Mouse (Mus musculus): ENCODE results near the gene Gm20517. TPM values are rescaled to one million over a fixed set of nuclear protein-coding genes. Genes with fewer than 3 reads are reported as not detected.

Gene Gm20517
- total and polyA plus RNA-seq, 2 experiments: 0.31 to 1.9 TPM

DNA sequence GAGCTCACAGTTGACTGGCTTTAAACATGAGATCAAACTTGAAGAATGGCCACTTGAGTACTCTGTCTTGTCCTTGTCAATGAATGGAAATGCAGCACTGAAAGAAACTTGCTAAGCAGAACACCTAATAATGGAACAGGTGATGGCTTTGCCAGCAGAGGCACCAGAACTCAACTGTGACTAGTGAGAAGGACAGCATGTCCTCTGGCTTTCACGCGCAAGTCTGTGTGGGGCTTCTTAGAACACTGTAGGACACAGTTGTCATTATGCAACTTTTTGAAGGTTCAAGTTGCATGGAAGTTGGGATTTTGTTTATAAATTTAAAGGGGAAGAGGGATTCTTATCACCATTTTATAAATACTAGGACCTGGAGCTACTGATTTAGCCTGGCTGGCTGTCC lies 13.7 kb downstream of the Gm20517 start:
- Histone ChIP-seq H3K4me1 (ENCODE audit: control insufficient read depth, insufficient read depth, low read length) (peaks cover 7% of the 10 kb centered on the region), H3K4me3 (ENCODE audit: insufficient read depth, low read depth, low read length) (no peak overlapping the region), H3K27ac (replicated peaks; ENCODE audit: insufficient read depth, low read depth, low read length) (no peak overlapping the region), H3K9ac (ENCODE audit: low read depth, low read length) (no peak overlapping the region), H3K27me3 (ENCODE audit: control insufficient read depth, insufficient read depth, low read length) (no peaks in the 10 kb centered on the region), H3K79me2 (ENCODE audit: control insufficient read depth, insufficient read depth, low read length) (0 out of 2 replicates have a peak, but pooled peaks cover 3% of the 10 kb centered on the region), H3K36me3 (ENCODE audit: control insufficient read depth, insufficient read depth, low read length) (peaks cover 19% of the 10 kb centered on the region)
- WGBS: 93% methylated on average over 2 of the region's 2 CpGs
- TF ChIP-seq POLR2A (IDR thresholded peaks at IDR 0.05; ENCODE audit: extremely low read depth, insufficient read depth, low read length): no peak
- TF ChIP-seq CTCF (IDR thresholded peaks at IDR 0.05; ENCODE audit: low read depth, low read length): no peak
- no peak for DNase-seq (ENCODE audit: extremely low read depth, low read depth, low spot score)

DNA sequence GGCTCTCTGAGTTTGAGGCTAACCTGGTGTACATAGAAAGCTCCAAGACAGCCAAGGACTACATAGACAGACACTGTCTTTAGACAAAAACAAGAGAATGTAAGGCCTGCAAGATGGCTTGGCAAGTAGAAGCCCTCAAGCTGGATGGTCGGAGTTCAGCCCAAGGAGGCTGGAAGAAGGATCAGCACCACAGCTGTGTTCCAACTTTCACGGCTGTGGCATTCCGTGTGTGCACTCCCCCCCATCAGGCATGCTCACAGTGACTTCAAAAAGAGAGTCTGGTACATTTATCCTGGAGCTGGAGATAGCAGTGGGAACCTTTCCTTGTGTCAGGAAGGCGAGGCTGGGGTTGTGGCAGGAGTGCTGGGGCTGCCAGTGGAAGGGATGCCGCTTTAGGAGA lies 14.6 kb downstream of the Gm20517 start:
- Histone ChIP-seq H3K27ac (replicated peaks; ENCODE audit: insufficient read depth, low read depth, low read length) (no peak overlapping the region), H3K27me3 (ENCODE audit: control insufficient read depth, insufficient read depth, low read length) (no peaks in the 10 kb centered on the region), H3K79me2 (ENCODE audit: control insufficient read depth, insufficient read depth, low read length) (0 out of 2 replicates have a peak, but pooled peaks cover 3% of the 10 kb centered on the region), H3K36me3 (ENCODE audit: control insufficient read depth, insufficient read depth, low read length) (peaks cover 16% of the 10 kb centered on the region), H3K4me1 (ENCODE audit: control insufficient read depth, insufficient read depth, low read length) (peaks cover 7% of the 10 kb centered on the region), H3K9ac (ENCODE audit: low read depth, low read length) (no peak overlapping the region), H3K4me3 (ENCODE audit: insufficient read depth, low read depth, low read length) (no peak overlapping the region)
- WGBS: 93% methylated on average over 5 of the region's 5 CpGs
- DNase-seq (ENCODE audit: extremely low read depth, low read depth, low spot score): no peak
- TF ChIP-seq POLR2A (IDR thresholded peaks at IDR 0.05; ENCODE audit: extremely low read depth, insufficient read depth, low read length): no peak

DNA sequence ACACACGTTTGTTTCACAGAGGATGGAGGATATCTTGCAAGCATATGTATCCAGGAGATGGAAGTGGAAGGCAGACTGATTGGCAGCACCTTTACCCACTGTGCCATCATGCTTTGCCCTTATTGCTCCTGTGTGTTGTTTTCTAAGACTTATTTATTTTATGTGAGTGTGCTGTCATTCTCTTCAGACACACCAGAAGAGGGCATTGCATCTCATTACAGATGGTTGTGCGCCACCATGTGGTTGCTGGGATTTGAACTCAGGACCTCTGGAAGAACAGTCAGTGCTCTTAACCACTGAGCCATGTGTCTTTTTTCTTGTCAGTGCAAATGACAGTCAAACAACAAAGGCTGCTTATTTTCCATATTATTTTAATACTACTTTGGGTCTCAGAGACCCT lies 16.4 kb downstream of the Gm20517 start:
- no peak overlapping the region; the same call in 1 of the 2 replicates for H3K27ac ChIP-seq (replicated peaks; ENCODE audit: insufficient read depth, low read depth, low read length)
- H3K27me3 ChIP-seq (ENCODE audit: control insufficient read depth, insufficient read depth, low read length): no peaks in the 10 kb centered on the region
- no peak for TF ChIP-seq CTCF (IDR thresholded peaks at IDR 0.05; ENCODE audit: low read depth, low read length)
- TF ChIP-seq POLR2A (IDR thresholded peaks at IDR 0.05; ENCODE audit: extremely low read depth, insufficient read depth, low read length): no peak
- peaks cover 7% of the 10 kb centered on the region for H3K4me1 ChIP-seq (ENCODE audit: control insufficient read depth, insufficient read depth, low read length)
- H3K36me3 ChIP-seq (ENCODE audit: control insufficient read depth, insufficient read depth, low read length): peaks cover 16% of the 10 kb centered on the region; the same call in 1 of the 2 replicates
- DNase-seq (ENCODE audit: extremely low read depth, low read depth, low spot score): no peak
- 69% methylated on average over 2 of the region's 2 CpGs for WGBS
- H3K9ac ChIP-seq (ENCODE audit: low read depth, low read length): no peak overlapping the region
- H3K4me3 ChIP-seq (ENCODE audit: insufficient read depth, low read depth, low read length): 0 out of 2 replicates have a peak overlapping the region, but pooled peaks have one; percentile 97
- H3K79me2 ChIP-seq (ENCODE audit: control insufficient read depth, insufficient read depth, low read length): peaks cover 7% of the 10 kb centered on the region; the same call in 1 of the 2 replicates

DNA sequence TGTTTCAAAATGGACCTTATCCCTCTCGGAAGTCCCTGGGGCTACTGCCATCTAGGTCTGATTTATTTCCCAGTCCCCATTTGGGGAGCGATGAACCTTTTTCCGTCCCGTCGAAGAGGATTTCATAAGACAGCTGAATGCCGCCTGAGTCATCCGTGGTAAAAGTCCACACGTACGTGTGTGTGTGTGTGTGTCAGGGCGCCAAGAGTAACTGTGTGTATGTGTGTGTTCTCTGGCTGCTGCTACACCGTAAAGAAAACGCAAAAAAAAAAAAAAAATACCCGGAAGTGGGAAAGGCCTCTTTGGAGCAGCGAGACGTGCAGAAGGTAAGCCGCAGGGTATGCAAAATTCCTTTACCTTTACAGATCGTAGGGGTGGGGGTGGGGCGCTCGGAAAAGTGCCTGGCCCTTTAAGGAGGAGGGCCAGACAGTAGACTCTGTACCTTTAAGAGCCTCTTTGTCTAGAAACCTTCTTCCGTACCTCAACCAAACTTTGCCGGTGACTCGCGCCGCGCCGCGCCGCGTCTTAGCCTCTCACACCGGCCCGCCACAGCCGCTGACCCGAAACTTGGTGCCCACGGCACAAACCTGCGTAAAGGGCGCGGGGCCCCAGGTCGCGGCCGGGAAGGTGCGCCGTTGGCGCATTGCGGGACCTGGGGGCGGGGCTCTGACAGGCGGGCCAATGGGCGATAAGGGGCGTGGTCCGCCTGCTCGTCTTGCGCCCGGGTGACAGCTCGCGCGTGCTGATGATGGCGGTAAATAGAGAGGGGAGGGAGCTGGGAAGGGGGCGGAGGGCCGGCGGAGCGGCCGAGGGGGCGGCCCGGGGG lies 17.7 kb downstream of the Gm20517 start:
- 1% methylated on average over 62 of the region's 63 CpGs for WGBS
- Histone ChIP-seq H3K4me3 (ENCODE audit: insufficient read depth, low read depth, low read length) (peak overlapping the region; percentile 97), H3K9ac (ENCODE audit: low read depth, low read length) (peak overlapping the region; percentile 97), H3K4me1 (ENCODE audit: control insufficient read depth, insufficient read depth, low read length) (peaks cover 7% of the 10 kb centered on the region), H3K79me2 (ENCODE audit: control insufficient read depth, insufficient read depth, low read length) (peaks cover 4% of the 10 kb centered on the region; the same call in 1 of the 2 replicates), H3K27ac (replicated peaks; ENCODE audit: insufficient read depth, low read depth, low read length) (peak overlapping the region; percentile 100), H3K27me3 (ENCODE audit: control insufficient read depth, insufficient read depth, low read length) (no peaks in the 10 kb centered on the region), H3K36me3 (ENCODE audit: control insufficient read depth, insufficient read depth, low read length) (peaks cover 6% of the 10 kb centered on the region; the same call in 1 of the 2 replicates)
- peak; percentile 63; the same call in 1 of the 2 replicates for TF ChIP-seq POLR2A (IDR thresholded peaks at IDR 0.05; ENCODE audit: extremely low read depth, insufficient read depth, low read length)
- no peak for TF ChIP-seq CTCF (IDR thresholded peaks at IDR 0.05; ENCODE audit: low read depth, low read length)
- peak; percentile 91 for DNase-seq (ENCODE audit: extremely low read depth, low read depth, low spot score)

DNA sequence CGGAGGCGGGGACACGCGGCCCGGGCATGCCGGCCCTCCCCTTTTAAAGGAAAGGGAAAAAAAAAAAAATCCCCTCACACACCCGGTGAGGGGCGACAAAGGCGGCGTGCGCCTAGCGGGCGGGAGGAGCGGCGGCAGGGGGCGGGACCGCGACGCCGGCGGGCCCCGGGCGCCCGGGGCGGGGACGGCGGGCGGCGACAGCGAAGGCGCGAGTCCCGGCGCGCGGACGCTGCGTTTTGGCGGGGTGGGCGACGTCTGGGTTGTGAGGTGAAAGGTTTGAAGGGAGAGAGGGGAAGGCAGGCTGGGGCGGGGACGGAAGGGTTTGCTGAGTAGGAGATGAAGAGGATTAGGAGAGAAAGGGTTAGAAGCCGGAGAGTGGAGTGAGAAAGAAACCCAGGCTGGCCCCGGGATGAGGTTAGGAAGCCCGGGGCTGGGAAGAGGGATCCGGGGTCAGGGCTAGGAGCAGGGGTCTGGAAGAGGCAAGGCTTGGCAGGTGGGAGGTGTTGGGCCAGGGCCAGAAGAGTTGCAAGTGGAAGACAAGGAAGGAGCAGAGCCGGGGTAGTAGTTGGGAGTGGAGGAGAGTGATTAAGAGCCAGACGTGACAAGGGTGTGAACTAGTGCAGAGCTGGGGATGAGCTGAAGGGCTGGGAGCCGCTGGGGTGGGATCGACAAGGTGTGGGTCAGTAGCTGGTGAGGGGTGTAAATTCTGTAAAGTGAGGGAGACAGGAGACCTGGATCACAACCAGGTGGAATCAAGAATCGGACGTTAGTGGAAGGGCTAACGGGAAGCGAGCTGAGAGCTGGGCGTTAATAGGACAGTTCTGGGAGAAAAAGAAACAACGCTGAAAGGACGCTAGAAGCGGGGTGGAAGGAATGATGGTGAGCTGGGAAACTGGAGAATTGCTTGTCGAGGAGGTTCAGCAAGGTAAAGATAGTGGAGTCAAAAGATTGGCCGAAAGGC lies 18.6 kb downstream of the Gm20517 start:
- H3K36me3 ChIP-seq (ENCODE audit: control insufficient read depth, insufficient read depth, low read length): peaks cover 2% of the 10 kb centered on the region; the same call in 1 of the 2 replicates
- H3K4me1 ChIP-seq (ENCODE audit: control insufficient read depth, insufficient read depth, low read length): peaks cover 7% of the 10 kb centered on the region
- H3K27me3 ChIP-seq (ENCODE audit: control insufficient read depth, insufficient read depth, low read length): no peaks in the 10 kb centered on the region
- peak; percentile 19; the same call in 1 of the 2 replicates for TF ChIP-seq CTCF (IDR thresholded peaks at IDR 0.05; ENCODE audit: low read depth, low read length)
- TF ChIP-seq POLR2A (IDR thresholded peaks at IDR 0.05; ENCODE audit: extremely low read depth, insufficient read depth, low read length): no peak
- DNase-seq (ENCODE audit: extremely low read depth, low read depth, low spot score): peak; percentile 17
- H3K4me3 ChIP-seq (ENCODE audit: insufficient read depth, low read depth, low read length): peak overlapping the region; percentile 97
- H3K79me2 ChIP-seq (ENCODE audit: control insufficient read depth, insufficient read depth, low read length): peaks cover 6% of the 10 kb centered on the region; the same call in 1 of the 2 replicates
- peak overlapping the region; percentile 63 for H3K9ac ChIP-seq (ENCODE audit: low read depth, low read length)
- WGBS: 2% methylated on average over 61 of the region's 61 CpGs
- peak overlapping the region; percentile 11; the same call in 1 of the 2 replicates for H3K27ac ChIP-seq (replicated peaks; ENCODE audit: insufficient read depth, low read depth, low read length)

Data from liver, adult 2 months (tissue).